Mouse (Mus musculus) C2C12 (cell line): ENCODE results near the gene Olfr1532-ps1. TPM values are rescaled to one million over a fixed set of nuclear protein-coding genes. Genes with fewer than 3 reads are reported as not detected.

Experiments
- H3K27me3 ChIP-seq: one replicate; pipeline ENCODE4 v1.6.1; 2011; ENCODE audit not compliant: control insufficient read depth, insufficient read depth, insufficient read length
- H3K36me3 ChIP-seq: one replicate; pipeline ENCODE4 v1.6.1; 2011; ENCODE audit not compliant: control insufficient read depth, insufficient read depth
- H3K4me3 ChIP-seq: one replicate; pipeline ENCODE4 v1.5.1; 2011; ENCODE audit warnings: mild to moderate bottlenecking, control low read depth; ENCODE audit not compliant: poor library complexity, insufficient read depth, severe bottlenecking
- H3K79me2 ChIP-seq: one replicate; pipeline ENCODE4 v1.6.1; 2011; ENCODE audit not compliant: control insufficient read depth, insufficient read depth
- H3K79me3 ChIP-seq: one replicate; pipeline ENCODE4 v1.6.1; 2011; ENCODE audit warnings: low read depth, control low read depth
- H3ac ChIP-seq: one replicate; pipeline ENCODE3; 2011; ENCODE audit warnings: low read depth; ENCODE audit not compliant: control insufficient read depth, insufficient read length
- CEBPB ChIP-seq: IDR thresholded peaks from one replicate; pipeline ENCODE4 v1.6.1; 2011; ENCODE audit warnings: low read depth, mild to moderate bottlenecking, control low read depth, moderate library complexity
- CTCF ChIP-seq: IDR thresholded peaks from one replicate; pipeline ENCODE4 v1.5.1; 2011; ENCODE audit not compliant: control insufficient read depth, insufficient read depth, insufficient read length
- FOSL1 ChIP-seq: IDR thresholded peaks from one replicate; pipeline ENCODE4 v1.8.0; 2011; ENCODE audit warnings: mild to moderate bottlenecking, low read length; ENCODE audit not compliant: poor library complexity, insufficient read depth, severe bottlenecking
- MAX ChIP-seq: IDR thresholded peaks from one replicate; pipeline ENCODE4 v1.6.1; 2011; ENCODE audit warnings: mild to moderate bottlenecking, control low read depth
- MYOD1 ChIP-seq: IDR thresholded peaks from one replicate; pipeline ENCODE4 v1.6.1; 2011; ENCODE audit warnings: low read depth; ENCODE audit not compliant: control insufficient read depth, insufficient read length
- MYOG ChIP-seq: IDR thresholded peaks from one replicate; pipeline ENCODE4 v1.6.1; 2011; ENCODE audit not compliant: control insufficient read depth, insufficient read length; ENCODE audit errors: extremely low read depth
- USF1 ChIP-seq: IDR thresholded peaks from one replicate; pipeline ENCODE4 v1.6.1; 2011; ENCODE audit warnings: low read depth, mild to moderate bottlenecking, control low read depth, moderate library complexity
- polyA plus RNA-seq: library from polyadenylated mRNA; unstranded; fragments of >200 nt; fragmentation: generic; extraction: Trizol; gene quantifications from one replicate; pipeline ENCODE4 v1.2.1, GENCODE M21; 2012; ENCODE audit warnings: missing spikeins

The Olfr1532-ps1 gene
- polyA plus RNA-seq, 1 experiment: not detected

- H3K27me3 ChIP-seq: no peaks in the 10 kb centered on the region
Observed at GRCm38 (mm10) chr7:106932119-106932518, 24.3 kb downstream of the Olfr1532-ps1 start, which contains the start of gene Olfr709-ps1. Gene Olfr709-ps1 (minus strand): TSS chr7:106932219.

GRCm38 (mm10) chr7:106948212-106948611, 40.4 kb downstream of the Olfr1532-ps1 start, which contains the start of gene Olfr710:
Gene Olfr710 (minus strand): TSS chr7:106948312.
- Histone ChIP-seq H3K4me3 (no peak within 1 kb of the TSS), H3ac (no peak within 1 kb of the TSS), H3K79me3 (no peaks in the 10 kb centered on the region), H3K27me3 (no peaks in the 10 kb centered on the region), H3K36me3 (no peaks in the 10 kb centered on the region), H3K79me2 (no peaks in the 10 kb centered on the region)
- TF ChIP-seq CTCF (no peak), USF1 (no peak), MYOG (no peak), FOSL1 (no peak), MAX (no peak), MYOD1 (no peak), CEBPB (no peak)

More at GRCm38 (mm10) chr7:106932119-106932518, 24.3 kb downstream of the Olfr1532-ps1 start, which contains the start of gene Olfr709-ps1:
- TF ChIP-seq USF1: no peak
- TF ChIP-seq MYOG: no peak
- TF ChIP-seq CTCF: no peak
- H3K79me2 ChIP-seq: no peaks in the 10 kb centered on the region
- no peak within 1 kb of the TSS for H3ac ChIP-seq
- H3K36me3 ChIP-seq: no peaks in the 10 kb centered on the region
- no peaks in the 10 kb centered on the region for H3K79me3 ChIP-seq
- no peak within 1 kb of the TSS for H3K4me3 ChIP-seq

GRCm38 (mm10) chr7:106963837-106964236, 56.0 kb downstream of the Olfr1532-ps1 start, which contains the start of gene Olfr6:
Gene Olfr6 (minus strand): TSS chr7:106963937.
- Histone ChIP-seq H3ac (no peak within 1 kb of the TSS), H3K36me3 (no peaks in the 10 kb centered on the region)
- TF ChIP-seq USF1 (no peak), CEBPB (no peak), MAX (no peak), MYOG (no peak), CTCF (no peak), FOSL1 (no peak), MYOD1 (no peak)

More at GRCm38 (mm10) chr7:106963837-106964236, 56.0 kb downstream of the Olfr1532-ps1 start, which contains the start of gene Olfr6:
- Histone ChIP-seq H3K79me3 (no peaks in the 10 kb centered on the region), H3K79me2 (no peaks in the 10 kb centered on the region), H3K4me3 (no peak within 1 kb of the TSS), H3K27me3 (no peaks in the 10 kb centered on the region)

Other genes with a start within 250 kb of the Olfr1532-ps1 start
- gene Olfr693, start 227.4 kb upstream of the Olfr1532-ps1 start, polyA plus RNA-seq: not detected
- gene Olfr694, start 216.2 kb upstream of the Olfr1532-ps1 start, polyA plus RNA-seq: not detected
- gene Olfr695, start 191.6 kb upstream of the Olfr1532-ps1 start, polyA plus RNA-seq: not detected
- not detected for gene Olfr697, start 165.6 kb upstream of the Olfr1532-ps1 start, polyA plus RNA-seq
- not detected for gene Olfr698, start 152.6 kb upstream of the Olfr1532-ps1 start, polyA plus RNA-seq
- not detected for gene Olfr699, start 114.8 kb upstream of the Olfr1532-ps1 start, polyA plus RNA-seq
- not detected for gene Olfr700, start 99.2 kb upstream of the Olfr1532-ps1 start, polyA plus RNA-seq
- gene Olfr701, start 93.9 kb upstream of the Olfr1532-ps1 start, polyA plus RNA-seq: not detected
- gene Olfr702, start 74.1 kb upstream of the Olfr1532-ps1 start, polyA plus RNA-seq: not detected
- gene Olfr703, start 64.6 kb upstream of the Olfr1532-ps1 start, polyA plus RNA-seq: not detected
- gene Olfr704, start 44.8 kb upstream of the Olfr1532-ps1 start, polyA plus RNA-seq: not detected
- gene Olfr705, start 31.1 kb upstream of the Olfr1532-ps1 start, polyA plus RNA-seq: not detected
- gene Olfr706, start 19.8 kb upstream of the Olfr1532-ps1 start, polyA plus RNA-seq: not detected
- not detected for gene Olfr707, start 6.8 kb upstream of the Olfr1532-ps1 start, polyA plus RNA-seq
- gene Olfr709-ps1, start 24.2 kb downstream of the Olfr1532-ps1 start, polyA plus RNA-seq: not detected
- not detected for gene Olfr710, start 40.3 kb downstream of the Olfr1532-ps1 start, polyA plus RNA-seq
- not detected for gene Olfr6, start 55.9 kb downstream of the Olfr1532-ps1 start, polyA plus RNA-seq
- gene Olfr711, start 67.5 kb downstream of the Olfr1532-ps1 start, polyA plus RNA-seq: not detected
- gene Olfr2, start 98.1 kb downstream of the Olfr1532-ps1 start, polyA plus RNA-seq: not detected
- not detected for gene Olfr713, start 123.2 kb downstream of the Olfr1532-ps1 start, polyA plus RNA-seq
- not detected for gene Olfr714, start 163.0 kb downstream of the Olfr1532-ps1 start, polyA plus RNA-seq
- not detected for gene Olfr17, start 185.2 kb downstream of the Olfr1532-ps1 start, polyA plus RNA-seq
- gene Olfr715b, start 202.4 kb downstream of the Olfr1532-ps1 start, polyA plus RNA-seq: not detected
- not detected for gene Olfr715, start 223.1 kb downstream of the Olfr1532-ps1 start, polyA plus RNA-seq
- gene Olfr716, start 230.3 kb downstream of the Olfr1532-ps1 start, polyA plus RNA-seq: not detected